Mouse (Mus musculus) layer of hippocampus, adult 2 months (tissue): ENCODE data around the gene A630089N07Rik. TPM values are rescaled to one million over a fixed set of nuclear protein-coding genes. Genes with fewer than 3 reads are reported as not detected.

Experiments used
- DNase-seq, 2 experiments: peaks; one replicate each; pipeline ENCODE4 v3.0.0; 2022; ENCODE audit warnings: low spot score in 2 of 2
- H3K27ac ChIP-seq: fragments of 200-600 bp; 2 replicates; pipeline ENCODE4 v1.8.1; 2022
- H3K4me3 ChIP-seq: fragments of 200-600 bp; 2 replicates; pipeline ENCODE4 v1.8.1; 2022; ENCODE audit warnings: mild to moderate bottlenecking
- CTCF ChIP-seq: fragments of 200-600 bp; conservative IDR thresholded peaks from 2 replicates; pipeline ENCODE4 v1.8.1; 2022; ENCODE audit warnings: antibody characterized with exemption, mild to moderate bottlenecking, moderate library complexity
- total RNA-seq, 2 experiments: library from RNA; stranded (reverse); gene quantifications; 2 replicates each; pipeline ENCODE4 v1.2.3; 2021

A630089N07Rik gene
- total RNA-seq, 2 experiments from 2014 or later, result 7.3 to 8.9 TPM

DNA sequence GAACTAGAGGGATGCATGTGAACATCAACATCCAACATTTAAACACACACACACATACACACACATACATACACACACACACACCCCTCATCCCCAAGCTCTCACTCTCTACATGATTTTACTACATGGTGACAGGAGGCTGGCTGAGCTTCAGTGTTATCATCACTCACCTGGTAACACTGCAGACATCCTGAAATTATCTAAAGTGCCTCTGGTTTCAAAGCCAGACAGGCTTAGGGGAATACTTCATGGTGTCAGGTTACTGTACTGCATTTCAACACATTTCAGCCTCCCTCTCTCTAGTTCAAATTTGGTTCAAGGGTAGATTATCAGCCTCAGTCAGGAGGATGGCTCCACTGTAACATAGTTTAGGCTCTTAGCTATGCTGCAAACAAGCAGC, 124.6 kb downstream of the A630089N07Rik start:
- no peak for DNase-seq
- no peak overlapping the region for H3K27ac ChIP-seq
- TF ChIP-seq CTCF, result no peak
- no peak overlapping the region for H3K4me3 ChIP-seq

DNA sequence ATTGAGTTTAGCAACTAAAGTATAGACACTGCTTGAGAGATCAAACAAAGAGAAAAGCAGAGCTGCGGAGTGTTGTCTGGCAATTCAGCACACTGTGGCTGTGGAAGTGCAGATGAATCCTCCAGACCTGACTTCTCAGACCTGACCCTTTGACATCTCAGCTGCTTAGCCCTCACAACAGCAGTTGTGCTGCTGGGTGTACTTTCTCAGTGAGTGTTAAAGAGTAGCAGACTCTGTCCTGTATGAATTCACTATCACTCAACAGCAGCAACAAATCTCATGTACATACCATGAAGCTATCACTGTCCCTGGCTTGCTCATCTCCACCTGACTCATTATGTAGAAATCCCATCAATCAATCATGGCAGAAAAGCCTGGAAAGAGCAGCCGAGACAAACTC, 126.2 kb downstream of the A630089N07Rik start:
- TF ChIP-seq CTCF, result no peak
- no peak for DNase-seq
- no peak overlapping the region for H3K27ac ChIP-seq
- no peak overlapping the region for H3K4me3 ChIP-seq

DNA sequence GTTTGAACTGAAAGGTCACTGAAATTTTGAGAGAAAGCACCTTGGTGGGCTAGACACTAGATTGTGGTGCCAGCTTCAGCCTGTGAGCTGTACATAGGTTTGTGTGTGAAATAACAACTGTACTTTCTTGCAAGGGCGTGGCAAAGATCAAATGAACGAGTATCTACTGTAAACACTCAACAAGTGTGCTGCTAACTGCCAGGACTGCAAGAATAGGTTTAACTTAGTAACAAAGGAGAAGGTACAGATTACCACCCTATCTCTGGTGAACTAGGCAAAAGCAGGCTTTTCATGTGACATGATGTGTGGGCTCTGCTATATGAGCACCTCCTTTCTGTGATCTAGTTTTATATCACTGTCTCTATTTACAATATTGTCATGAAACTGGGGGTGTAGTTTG, 128.9 kb downstream of the A630089N07Rik start:
- TF ChIP-seq CTCF, result no peak
- no peak overlapping the region for H3K4me3 ChIP-seq
- no peak for DNase-seq
- no peak overlapping the region for H3K27ac ChIP-seq

DNA sequence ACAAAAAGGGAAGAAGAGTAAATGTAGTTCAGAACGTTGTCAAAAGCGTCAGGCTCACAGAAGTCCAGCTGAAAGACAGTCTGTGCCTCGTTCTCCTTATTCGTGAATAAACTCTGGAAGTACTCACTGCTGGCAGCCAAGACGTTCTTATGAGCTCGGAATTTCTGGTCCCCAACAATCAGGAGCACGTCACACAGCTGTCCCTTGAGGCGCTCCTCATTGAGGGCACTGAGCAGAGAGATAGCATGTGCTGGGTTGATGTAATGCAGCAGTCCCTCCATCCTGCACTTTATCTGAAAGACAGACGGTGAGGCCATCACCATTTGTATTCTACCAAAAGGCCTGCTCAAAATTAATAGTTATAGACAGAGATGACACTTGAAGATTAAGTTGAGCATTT, 129.4 kb downstream of the A630089N07Rik start:
- no peak overlapping the region for H3K27ac ChIP-seq
- H3K4me3 ChIP-seq, result no peak overlapping the region
- TF ChIP-seq CTCF, result no peak
- no peak for DNase-seq

DNA sequence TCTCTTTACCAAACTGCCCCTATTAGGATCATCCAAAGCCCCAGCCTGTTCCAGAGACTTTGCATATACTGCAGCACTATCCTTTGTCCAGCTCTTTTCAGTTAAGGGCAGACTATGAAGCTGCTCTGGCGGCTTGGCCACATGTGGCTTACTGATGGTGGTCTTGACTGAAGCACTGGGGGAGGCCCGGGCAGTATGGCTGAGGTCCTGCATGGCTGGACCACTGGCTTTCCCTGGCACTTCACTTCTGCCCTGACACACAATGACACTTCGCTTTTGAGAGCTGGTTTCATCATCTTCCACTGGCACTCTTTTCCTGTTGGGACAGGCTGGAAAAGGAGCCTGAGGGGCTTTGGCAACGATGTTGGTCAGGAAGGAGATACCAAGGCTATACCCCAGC, 129.9 kb downstream of the A630089N07Rik start:
- H3K27ac ChIP-seq, result no peak overlapping the region
- H3K4me3 ChIP-seq, result no peak overlapping the region
- DNase-seq, result no peak
- no peak for TF ChIP-seq CTCF

Other genes with a start within 250 kb of the A630089N07Rik start
- 10 to 100 TPM; 19.4 to 25.3 TPM for gene Prdm15, start 230.6 kb downstream of the A630089N07Rik start, total RNA-seq
- 10 to 100 TPM; 15.8 to 20.1 TPM for gene C2cd2, start 119.9 kb downstream of the A630089N07Rik start, total RNA-seq
- 10 to 100 TPM; 30.0 to 30.7 TPM for gene Zbtb21, start 119.8 kb downstream of the A630089N07Rik start, total RNA-seq
- 10 to 100 TPM; 24.0 to 25.4 TPM for gene B230307C23Rik, start 85.1 kb downstream of the A630089N07Rik start, total RNA-seq